Mouse (Mus musculus): ENCODE data around the gene Psmd2.

Gene Psmd2

GRCm38 (mm10) chr16:20703699-20704400, 52.4 kb downstream of the Psmd2 start:
- no peak for DNase-seq

DNA sequence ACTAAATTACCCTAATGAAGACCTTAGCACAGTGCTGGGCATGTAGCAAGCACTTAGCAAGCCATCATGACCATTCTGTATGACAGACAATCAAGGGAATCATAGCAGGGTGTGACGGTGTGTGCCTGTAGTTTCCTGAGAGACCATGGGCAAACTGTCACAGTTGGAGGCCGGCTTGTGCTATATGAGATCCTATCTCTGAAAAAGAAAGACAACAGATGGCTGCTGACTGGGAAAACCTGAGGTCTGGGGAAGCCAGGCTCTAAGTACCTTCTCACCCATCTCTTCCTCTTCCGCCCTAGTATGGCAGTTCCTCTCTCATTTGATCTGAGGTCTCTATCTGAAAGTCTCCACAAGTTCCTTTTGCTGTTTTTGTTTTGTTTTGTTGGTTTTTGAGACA, 54.3 kb downstream of the Psmd2 start:
- no peak for DNase-seq

- no peak for DNase-seq
Observed at GRCm38 (mm10) chr16:20706407-20707055, 55.1 kb downstream of the Psmd2 start.

- DNase-seq: no peak
Observed at GRCm38 (mm10) chr16:20708220-20708938, 56.9 kb downstream of the Psmd2 start.

GRCm38 (mm10) chr16:20708939-20709734, 57.7 kb downstream of the Psmd2 start:
- DNase-seq: peak; percentile 47

- DNase-seq: no peak
Observed at GRCm38 (mm10) chr16:20710370-20710769, 58.9 kb downstream of the Psmd2 start.

- DNase-seq: no peak
Observed at GRCm38 (mm10) chr16:20710810-20711209, 59.4 kb downstream of the Psmd2 start.

DNA sequence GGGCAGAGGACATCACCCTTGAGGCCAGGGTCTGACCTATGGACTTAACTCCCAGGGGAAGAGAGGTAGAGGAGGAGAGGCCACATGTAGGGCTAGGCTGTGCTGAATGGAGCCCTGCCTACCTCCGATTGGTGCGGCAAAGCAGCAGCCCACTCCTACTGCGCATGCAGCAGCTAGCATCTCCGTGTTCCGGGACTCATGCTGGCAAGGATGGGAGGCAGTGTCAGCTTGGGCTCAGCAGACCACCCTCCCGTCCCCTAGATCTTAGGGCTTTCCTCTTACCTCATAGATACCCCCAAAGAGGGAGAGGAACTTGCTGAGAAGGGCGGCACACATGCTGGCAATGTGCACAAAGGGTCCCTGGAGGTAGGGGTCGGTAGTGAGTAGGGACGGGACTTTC, 60.7 kb downstream of the Psmd2 start:
- DNase-seq: no peak

DNA sequence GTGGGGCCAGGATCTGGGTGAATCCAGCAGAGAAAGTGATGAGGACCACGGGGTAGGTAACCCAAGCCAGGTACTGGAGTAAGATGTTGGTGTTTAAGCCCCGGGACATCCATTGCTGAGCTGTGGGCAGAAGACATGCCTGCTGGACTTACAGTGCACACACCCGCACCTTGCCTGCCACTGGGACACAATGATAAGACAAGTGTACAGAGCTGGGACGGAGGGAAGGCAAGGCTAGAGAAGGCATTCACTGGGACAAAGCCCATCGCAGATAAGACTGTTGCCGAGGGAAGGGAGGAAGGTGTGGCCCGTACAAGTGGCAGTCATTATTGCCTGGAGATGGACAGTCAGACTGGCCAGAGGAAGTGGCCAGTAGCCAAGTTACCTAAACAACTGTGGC, 61.4 kb downstream of the Psmd2 start:
- DNase-seq: no peak
